Mouse (Mus musculus) left cerebral cortex, adult 2 months (tissue): ENCODE data around the gene Myt1. TPM values are rescaled to one million over a fixed set of nuclear protein-coding genes. Genes with fewer than 3 reads are reported as not detected.
A peak's percentile ranks its signal among the peaks of the same experiment; 100 is the strongest.

Experiments
- DNase-seq, 2 experiments: peaks; one replicate each; pipeline ENCODE4 v3.0.0; 2021 to 2022; ENCODE audit warnings: low spot score in 2 of 2, mixed read lengths in 1 of 2; ENCODE audit errors: extremely low spot score in 1 of 2
- H3K27ac ChIP-seq: fragments of 200-600 bp; 2 replicates; pipeline ENCODE4 v1.8.1; 2022
- H3K4me3 ChIP-seq: fragments of 200-600 bp; 2 replicates; pipeline ENCODE4 v1.8.1; 2022
- CTCF ChIP-seq: fragments of 200-600 bp; IDR thresholded peaks from 2 replicates; pipeline ENCODE4 v1.8.1; 2022; ENCODE audit warnings: antibody characterized with exemption, mild to moderate bottlenecking, moderate library complexity
- intact Hi-C: fragments of 180-260 bp; cut with DNase I; formaldehyde crosslinking; loops from one replicate; pipeline ENCODE4 v1.15.1; 2025
- long read RNA-seq, 2 experiments: library from polyadenylated mRNA; stranded (forward); transcript quantifications; one replicate each; pipeline ENCODE4 v2.0.0; 2021; ENCODE audit warnings: borderline mapping rate in 2 of 2
- total RNA-seq, 2 experiments: library from RNA; stranded (reverse); gene quantifications; 2 replicates each; pipeline ENCODE4 v1.2.3; 2021

The Myt1 gene
- total RNA-seq: 10 to 100 TPM; 17.9 to 19.6 TPM
- long read RNA-seq, experiment 1, full-length matches to known transcripts: 1 of 1 reads
- long read RNA-seq, experiment 1, partial matches to known transcripts: 0 of 1 reads
- long read RNA-seq, experiment 1, other reads (novel, unspliced or antisense): 0 of 1 reads
- long read RNA-seq, experiment 2, full-length matches to known transcripts: 1 of 4 reads
- long read RNA-seq, experiment 2, partial matches to known transcripts: 0 of 4 reads
- long read RNA-seq, experiment 2, other reads (novel, unspliced or antisense): 3 of 4 reads

DNA sequence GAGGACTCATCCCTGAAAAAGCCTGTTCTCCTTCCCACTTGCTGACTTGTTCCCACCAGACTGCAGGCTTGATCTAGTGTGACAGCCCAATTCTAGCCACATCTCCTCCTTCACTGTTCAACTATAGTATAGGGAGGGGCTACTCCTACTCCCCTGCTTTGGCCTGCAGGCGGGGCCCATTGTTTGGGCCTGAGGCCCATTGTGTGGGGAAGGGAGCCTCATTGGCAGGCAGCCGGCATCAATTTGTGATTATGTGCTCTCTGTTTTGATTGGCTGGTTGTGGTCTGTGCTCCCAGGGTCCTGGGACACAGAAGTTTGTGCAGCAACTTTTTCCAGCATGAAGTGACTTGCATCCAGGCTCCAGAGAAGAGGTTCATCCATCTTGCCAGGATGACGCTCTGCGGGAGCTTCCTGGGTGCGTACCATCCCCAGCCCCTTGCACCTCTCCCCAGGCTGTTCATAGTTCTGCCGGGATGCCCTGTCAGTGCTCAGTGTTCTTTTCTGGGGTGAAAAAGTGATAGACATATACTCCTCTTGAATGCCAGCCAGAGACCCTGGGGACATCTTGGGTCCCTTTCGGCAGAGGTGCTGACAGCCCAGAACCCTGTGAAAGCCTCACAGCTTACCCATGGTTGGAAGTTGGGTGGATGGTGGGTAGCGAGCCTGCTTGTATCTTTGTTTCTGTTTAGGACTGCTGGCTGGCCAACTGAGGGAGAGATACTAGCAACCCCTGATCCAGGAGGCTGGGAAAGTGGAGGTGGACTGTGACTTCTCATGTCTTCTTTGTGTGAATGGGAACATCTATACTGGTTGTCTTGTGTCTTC lies at the start of gene Myt1:
TSS of gene Myt1 (plus strand) at position 327 of the 825 bp plus-strand sequence.
- no peak for TF ChIP-seq CTCF
- Histone ChIP-seq H3K27ac (no peak within 1 kb of the TSS), H3K4me3 (no peak within 1 kb of the TSS)
- no peak for DNase-seq
- intact Hi-C loops: no loop called here

DNA sequence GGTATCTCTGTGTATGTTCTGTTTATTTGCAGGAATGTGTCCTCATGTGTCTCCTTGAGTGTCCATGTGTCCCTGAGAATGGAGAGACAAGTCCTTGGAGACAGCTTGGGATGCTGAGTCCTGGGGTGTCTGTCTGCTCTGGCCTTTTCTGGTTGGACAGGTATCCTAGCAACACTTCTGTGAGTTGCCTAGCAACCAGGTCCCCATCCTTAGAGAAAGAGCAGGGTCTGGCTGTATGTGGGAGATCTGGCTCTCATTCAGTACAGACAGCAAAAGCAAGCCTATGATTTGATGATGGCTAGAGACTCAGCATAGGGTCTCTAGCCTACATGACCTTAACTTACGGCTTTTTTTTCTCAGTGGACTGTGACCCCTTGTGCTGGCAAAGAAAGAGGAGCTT lies 49.4 kb upstream of the Myt1 start:
- intact Hi-C loops: no loop called here
- peak; percentile 49 to 51 for DNase-seq
- no peak for TF ChIP-seq CTCF
- Histone ChIP-seq H3K4me3 (no peak overlapping the region), H3K27ac (peak overlapping the region; percentile 93)

DNA sequence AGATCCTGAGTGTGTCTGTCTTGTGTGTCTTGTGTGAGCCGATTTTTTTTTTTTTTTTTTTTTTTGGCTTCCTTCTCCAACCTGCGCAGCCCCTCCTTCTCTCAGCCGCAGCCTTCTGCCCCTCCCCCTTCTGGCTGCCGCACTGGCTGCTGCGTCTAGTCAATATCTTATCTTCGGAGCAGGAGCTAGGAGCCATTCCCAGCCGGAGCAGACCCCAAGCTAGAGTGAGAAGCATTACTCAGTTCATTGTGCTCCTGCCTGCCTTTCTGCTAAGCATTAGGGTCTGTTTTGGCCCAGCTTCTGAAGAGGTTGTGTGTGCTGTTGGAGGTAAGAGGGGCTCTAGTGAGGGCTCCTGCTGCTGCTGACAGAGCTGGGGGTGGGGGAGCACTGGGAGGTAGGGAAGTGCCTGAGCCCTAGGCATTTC lies 48.2 kb upstream of the Myt1 start, which contains the start of gene Oprl1:
TSS of gene Oprl1 (plus strand) at position 114 of the 424 bp plus-strand sequence.
- Histone ChIP-seq H3K4me3 (peak within 1 kb of the TSS; percentile 58), H3K27ac (peak within 1 kb of the TSS; percentile 93)
- intact Hi-C loops: no loop called here
- TF ChIP-seq CTCF: no peak
- peak; percentile 71 to 75 for DNase-seq

DNA sequence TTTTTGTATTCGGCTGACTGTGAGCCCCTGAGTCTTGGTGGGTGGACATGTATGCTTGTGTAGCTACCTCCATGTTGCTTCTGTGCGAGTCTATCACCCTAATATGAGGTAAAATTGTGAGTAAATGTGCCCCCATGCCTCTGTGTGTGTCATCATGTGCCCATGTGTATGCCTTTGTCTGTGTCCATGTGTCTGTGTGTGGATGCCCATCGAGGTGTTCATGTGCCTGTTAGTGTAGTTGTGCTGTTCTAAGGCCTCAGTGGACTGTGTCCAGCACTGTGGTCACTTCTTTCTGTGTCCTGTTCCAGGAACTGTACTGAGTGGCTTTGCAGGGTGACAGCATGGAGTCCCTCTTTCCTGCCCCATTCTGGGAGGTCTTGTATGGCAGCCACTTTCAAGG lies 47.8 kb upstream of the Myt1 start:
- Histone ChIP-seq H3K4me3 (peak overlapping the region; percentile 58), H3K27ac (peak overlapping the region; percentile 93)
- intact Hi-C loops: no loop called here
- no peak for DNase-seq
- no peak for TF ChIP-seq CTCF

DNA sequence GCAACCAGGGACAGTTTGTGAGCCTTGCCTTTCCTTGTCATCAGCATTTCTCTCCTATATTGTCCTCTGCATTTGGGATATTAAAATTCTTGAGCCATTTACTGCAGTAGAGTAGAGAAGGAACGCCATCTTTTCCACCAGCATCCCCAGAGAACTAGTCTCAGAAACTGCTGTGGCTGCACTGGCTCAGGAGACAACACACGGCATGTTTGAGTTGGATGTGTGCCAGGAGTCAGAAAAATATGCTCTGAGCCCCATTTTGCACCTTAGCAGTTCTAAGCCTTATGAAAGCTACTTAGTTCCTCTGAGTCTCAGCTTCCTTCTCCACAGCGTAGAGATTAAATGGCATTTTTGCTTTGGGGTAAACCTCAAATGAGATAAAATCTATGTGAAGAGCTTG lies 46.1 kb upstream of the Myt1 start:
- TF ChIP-seq CTCF: no peak
- intact Hi-C loops: no loop called here
- Histone ChIP-seq H3K27ac (no peak overlapping the region), H3K4me3 (no peak overlapping the region)
- no peak for DNase-seq

DNA sequence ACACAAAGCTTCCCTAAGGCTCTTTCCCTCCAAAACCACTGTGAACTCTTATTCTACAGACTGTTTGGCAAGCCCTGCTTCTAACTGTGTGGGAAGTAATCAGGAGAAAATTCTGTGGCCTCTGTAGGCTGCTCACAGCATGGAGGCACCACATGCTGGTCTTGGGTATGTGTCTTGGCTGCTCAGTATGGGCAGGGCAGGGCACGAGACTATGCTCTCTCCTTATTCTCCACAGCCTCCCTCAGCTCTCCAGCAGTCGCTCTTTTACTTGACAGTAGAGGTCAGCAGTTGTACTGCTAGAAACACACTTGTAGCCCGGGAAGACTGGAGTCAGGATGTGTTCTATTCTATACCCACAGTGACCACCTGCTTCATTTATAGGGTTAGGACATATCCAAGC lies 43.1 kb upstream of the Myt1 start:
- no peak; the same call in none of the 2 replicates for TF ChIP-seq CTCF
- Histone ChIP-seq H3K27ac (no peak overlapping the region), H3K4me3 (no peak overlapping the region)
- no peak for DNase-seq
- intact Hi-C loops: loop anchor here (10.0 kb wide), 1 partner anchor 115 kb away; the partner anchor contains the start of gene Pcmtd2

DNA sequence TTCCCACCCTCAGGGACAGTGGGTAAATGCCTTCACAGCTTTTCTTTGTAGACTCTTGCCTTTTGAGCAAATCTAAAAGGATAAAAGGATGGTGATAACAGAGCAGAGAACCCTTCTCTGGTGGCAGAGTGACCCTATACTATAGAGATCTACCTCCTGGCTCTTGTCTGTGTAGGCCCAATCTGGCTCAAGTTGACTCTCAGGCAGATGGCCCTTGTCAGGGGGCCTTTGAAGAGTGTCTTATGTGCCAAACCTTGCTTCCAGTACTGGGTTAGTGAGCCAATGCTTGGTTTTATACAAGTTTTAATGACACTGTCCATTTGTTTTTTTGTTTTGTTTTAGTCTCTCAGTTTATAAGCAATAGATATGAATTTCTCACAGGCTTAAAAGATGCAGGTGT lies 41.9 kb upstream of the Myt1 start:
- H3K27ac ChIP-seq: no peak overlapping the region
- no peak for DNase-seq
- intact Hi-C loops: loop anchor here (10.0 kb wide), 1 partner anchor 114 kb away; the partner anchor contains the start of gene Pcmtd2
- TF ChIP-seq CTCF: no peak
- no peak overlapping the region for H3K4me3 ChIP-seq

DNA sequence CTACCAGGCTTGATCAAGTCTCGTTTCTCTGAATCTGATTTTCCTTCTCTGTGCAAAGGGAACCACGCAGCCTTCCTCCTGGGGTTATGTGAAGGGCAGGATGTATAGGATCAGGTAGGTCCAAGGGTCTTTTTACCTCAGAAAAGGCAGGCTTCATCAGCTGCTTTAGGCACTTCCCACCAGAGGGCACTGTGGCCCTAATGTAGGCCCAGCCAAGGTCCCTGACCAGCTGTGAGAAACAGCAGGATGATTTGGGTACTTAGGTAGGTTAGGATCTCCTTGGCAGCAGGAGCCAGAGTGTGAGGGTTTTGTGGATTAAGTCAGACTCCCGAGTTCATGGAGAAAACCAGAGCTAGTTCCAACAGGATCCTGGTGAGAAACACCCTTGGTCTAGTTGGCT lies 40.9 kb upstream of the Myt1 start:
- Histone ChIP-seq H3K27ac (no peak overlapping the region), H3K4me3 (no peak overlapping the region)
- intact Hi-C loops: loop anchor here (1.0 to 10.0 kb wide), 2 partner anchors 113 to 145 kb away; partner anchors contain the start of gene Pcmtd2
- peak; percentile 65 for TF ChIP-seq CTCF
- no peak for DNase-seq

DNA sequence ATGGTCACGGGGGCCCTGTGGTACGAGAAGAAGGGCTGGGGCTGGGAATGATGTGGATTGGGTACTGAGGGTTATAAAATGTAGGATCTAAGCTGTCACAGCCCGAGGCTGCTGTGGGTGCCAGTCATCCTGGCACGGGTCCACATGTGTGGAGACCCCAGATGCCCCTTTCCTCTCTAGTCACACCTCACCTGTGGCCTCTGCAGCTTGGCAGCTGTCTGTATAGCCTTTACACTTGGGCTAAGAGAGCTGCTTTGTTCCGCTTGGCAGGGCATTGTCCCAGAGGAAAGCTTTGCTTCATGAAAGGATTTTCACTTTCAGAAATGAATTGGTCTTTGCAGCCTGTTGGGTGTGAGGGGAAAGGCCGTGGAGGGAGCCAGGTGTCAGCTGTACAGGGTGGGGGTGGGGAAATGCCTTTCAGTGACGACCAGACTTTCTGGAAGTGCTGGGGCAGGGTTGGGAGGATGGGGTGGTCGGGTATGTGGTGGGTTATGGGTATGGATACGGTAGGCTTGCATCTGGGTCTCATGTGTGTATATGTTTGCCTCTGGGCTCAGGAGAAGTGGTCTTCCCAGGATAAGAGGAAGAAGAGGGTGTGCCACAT lies 35.4 kb upstream of the Myt1 start:
- DNase-seq: no peak
- H3K4me3 ChIP-seq: no peak overlapping the region
- TF ChIP-seq CTCF: no peak
- intact Hi-C loops: loop anchor here (10.0 kb wide), 1 partner anchor 107 kb away; the partner anchor contains the start of gene Pcmtd2
- H3K27ac ChIP-seq: no peak overlapping the region

DNA sequence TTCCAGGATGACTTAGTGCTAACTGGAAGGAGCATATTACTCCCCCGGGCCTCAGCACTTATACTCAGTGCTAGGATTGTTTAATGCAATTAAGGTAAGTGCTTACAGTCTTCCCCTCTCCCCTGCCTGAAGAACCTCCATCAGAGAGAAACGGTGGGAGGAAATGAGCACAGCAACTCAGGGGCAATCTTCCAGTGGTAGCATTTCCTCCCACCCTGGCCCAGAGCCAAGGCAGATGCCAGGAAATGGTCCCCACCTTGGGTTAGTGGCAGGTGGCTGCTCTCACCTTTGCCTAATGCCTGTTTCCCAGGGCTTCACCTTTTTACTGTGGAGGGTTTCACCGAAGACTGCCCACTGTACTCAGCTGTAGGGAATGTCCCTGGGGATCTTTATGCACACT lies 33.1 kb upstream of the Myt1 start:
- DNase-seq: no peak
- TF ChIP-seq CTCF: no peak
- intact Hi-C loops: loop anchor here (10.0 kb wide), 1 partner anchor 1095 kb away; no protein-coding TSS in a partner anchor
- H3K4me3 ChIP-seq: no peak overlapping the region
- no peak overlapping the region for H3K27ac ChIP-seq

DNA sequence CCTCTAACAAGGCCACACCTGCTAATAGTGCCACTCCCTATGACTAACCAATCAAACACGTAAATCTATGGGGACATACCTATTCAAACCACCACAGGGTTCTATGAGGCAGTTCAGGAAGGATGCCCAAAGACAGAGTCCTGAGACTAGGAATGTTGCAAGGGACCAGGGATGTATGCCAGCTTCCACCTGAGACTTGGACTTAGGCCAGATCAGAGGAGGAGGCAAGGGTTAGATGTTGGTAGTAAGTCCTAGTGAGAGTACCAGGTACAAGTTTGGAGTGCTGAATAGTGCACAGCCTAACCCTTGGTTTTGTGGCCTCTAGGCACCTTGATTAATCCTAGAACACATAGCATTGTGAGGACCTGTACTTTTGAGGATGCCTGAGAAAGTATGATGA lies 10.5 kb upstream of the Myt1 start:
- intact Hi-C loops: no loop called here
- DNase-seq: no peak
- no peak for TF ChIP-seq CTCF

DNA sequence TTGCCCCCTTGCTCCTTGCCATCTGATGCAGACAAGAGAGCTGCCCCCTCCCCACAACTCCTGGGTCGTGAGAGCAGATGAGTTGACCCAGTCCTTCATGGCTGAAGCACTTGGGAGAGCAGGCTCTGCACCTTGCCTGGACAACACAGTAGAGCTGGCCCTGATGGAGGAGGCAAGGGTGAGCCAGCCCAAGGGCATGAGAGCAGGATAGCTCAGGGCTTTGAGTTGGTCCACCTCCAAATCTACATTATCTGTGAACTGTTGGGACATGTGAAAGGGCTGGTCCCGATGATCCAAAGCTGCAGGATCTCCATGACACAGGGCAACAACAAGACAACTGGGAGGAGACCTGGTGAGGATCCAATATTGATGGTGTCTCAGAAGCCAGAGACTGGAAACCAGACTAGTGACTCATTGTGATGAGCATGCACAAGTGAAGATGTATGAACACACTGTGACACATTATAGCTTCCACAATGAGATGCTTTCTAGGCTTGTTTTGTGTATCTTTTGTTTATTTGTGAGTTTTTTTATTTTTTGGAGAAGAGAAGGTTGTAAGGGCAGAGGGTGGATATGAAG lies 4.9 kb upstream of the Myt1 start:
- no peak for DNase-seq
- intact Hi-C loops: no loop called here
- Histone ChIP-seq H3K27ac (no peak overlapping the region), H3K4me3 (no peak overlapping the region)
- TF ChIP-seq CTCF: no peak

More for the DNA sequence above, 10.5 kb upstream of the Myt1 start:
- H3K27ac ChIP-seq: no peak overlapping the region
- no peak overlapping the region for H3K4me3 ChIP-seq
